Mouse (Mus musculus) G1E (cell line): ENCODE results near the gene Scel.

Experiments used
- CTCF ChIP-seq: IDR thresholded peaks from 2 replicates; pipeline ENCODE4 v1.5.1; 2012; ENCODE audit warnings: low read depth, low read length, inconsistent platforms, mixed read lengths
- GATA1 ChIP-seq: IDR thresholded peaks from 2 replicates; pipeline ENCODE4 v1.6.1; 2012; ENCODE audit warnings: borderline replicate concordance, low read length, inconsistent platforms, mixed read lengths
- POLR2AphosphoS5 ChIP-seq: IDR thresholded peaks from 2 replicates; pipeline ENCODE4 v1.6.1; 2012; ENCODE audit warnings: low read depth, low read length, inconsistent platforms; ENCODE audit not compliant: insufficient replicate concordance
- TAL1 ChIP-seq: conservative IDR thresholded peaks from 2 replicates; pipeline ENCODE4 v1.6.1; 2012; ENCODE audit warnings: low read depth, low read length, inconsistent platforms, mixed read lengths

DNA sequence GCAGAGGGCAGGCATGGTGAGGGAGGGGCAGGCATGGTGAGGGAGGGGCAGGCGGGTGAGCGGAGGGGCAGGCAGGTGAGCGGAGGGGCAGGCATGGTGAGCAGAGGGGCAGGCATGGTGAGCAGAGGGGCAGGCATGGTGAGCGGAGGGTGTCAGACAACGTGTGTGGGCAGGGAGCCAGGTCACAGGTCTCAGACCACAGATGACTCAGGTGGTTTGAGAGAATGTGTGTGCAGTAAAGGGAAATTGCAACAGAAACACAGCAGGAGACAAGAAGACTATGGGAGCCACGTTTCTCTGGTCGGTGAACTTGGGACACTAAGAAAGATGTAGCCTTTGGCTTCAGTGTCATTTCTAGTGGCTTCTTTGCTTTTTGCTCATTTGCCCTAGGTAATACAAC, 8.6 kb upstream of the Scel start:
- TF ChIP-seq GATA1 (no peak), CTCF (no peak), TAL1 (no peak), POLR2AphosphoS5 (no peak)
